Mouse (Mus musculus) mesoderm, embryonic 11.5 days (tissue): Measurements from ENCODE around the gene Relt.
A peak's percentile ranks its signal among the peaks of the same experiment; 100 is the strongest.

Experiments
- DNase-seq: peaks from one replicate; pipeline ENCODE4 v3.0.0-alpha.2; 2012; ENCODE audit warnings: low read depth, low spot score

The Relt gene

GRCm38 (mm10) chr7:100845026-100845400 is 18.2 kb downstream of the Relt start:
- DNase-seq: no peak

DNA sequence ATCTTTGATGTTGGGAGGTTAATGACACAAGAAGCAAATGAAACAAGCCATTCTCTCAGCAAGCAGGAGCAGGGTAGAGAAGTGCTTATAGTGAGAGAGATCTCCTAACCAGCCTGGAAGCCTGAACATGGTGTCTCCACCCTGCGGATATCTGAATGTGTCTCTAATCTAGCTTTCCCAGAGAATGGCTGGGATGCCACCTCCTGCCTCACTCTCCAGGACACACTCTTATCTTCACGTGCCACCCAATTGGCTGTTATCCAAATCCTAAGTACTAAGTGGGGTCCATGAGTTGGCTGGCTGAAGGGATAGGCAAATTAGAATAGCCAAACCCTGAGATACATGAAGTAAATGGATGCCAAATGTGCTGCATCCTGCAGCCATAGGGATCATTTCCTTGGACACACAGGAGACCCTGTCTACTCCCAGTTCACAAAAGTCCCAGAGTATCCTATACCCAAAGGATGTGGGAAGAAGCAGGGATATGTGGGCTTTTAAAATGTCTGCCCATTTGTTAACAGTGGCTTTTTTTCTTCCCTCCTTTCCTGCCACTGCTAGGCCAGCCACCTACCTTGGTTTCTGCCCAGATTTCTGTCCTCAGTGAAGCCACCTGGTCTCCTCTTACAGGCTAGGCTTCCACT is 18.7 kb downstream of the Relt start:
- DNase-seq: no peak

DNA sequence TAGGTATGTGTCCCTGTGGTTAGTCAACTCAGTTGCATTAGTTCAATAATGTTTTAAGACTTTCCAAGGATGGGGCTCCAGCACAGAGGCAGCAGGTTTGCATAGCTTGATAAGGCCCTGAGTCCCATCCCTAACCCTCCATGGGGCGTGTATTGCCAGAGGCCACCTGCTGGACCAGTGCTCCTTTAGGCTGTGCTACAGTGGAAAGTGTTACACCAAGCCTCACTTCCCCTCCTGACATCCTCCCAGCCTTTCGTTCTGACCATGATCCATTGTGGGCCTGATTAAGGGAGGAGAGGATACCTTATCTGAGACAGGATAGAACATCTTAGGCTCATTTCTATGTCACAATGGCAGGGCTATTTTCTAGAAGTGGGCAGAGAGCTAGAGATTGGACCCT is 19.4 kb downstream of the Relt start:
- DNase-seq: no peak

DNA sequence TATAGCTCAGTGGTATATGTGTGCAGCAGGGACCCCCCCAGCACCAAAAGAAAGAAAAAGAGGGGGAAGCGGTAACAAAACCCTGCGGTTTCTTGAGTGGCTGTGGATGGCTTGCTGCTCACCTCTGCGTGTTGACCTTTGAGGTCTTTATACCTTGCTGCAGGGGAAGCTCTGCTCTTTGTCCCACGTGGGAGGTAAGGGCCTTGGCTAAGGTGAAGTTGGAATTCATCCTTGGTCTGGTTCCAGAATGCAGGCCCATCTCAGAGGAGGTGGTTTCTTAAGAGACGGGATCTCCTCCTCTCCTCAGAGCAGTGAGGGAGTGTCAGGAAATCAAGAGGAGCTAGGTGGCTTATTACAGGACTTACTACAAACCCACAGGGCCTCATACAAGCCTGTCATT is 21.1 kb downstream of the Relt start:
- no peak for DNase-seq

DNA sequence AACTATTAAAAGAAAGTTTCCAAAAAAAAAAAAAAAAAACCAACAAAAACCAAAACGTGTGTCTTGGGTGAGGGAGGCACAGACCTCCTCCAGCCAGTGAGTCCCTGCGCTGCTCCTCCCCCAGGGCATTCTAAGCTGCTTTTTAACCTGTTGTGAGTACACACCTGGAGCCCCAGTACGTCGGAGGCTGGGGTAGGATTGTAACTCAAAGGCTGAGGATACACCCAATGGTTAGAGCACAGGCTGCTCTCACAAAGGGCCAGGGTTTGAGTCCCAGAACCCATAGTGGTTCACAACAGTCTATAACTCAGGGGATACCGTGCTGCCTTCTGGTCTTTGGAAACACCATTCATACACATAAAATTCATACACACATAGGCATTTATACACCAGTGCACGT is 21.6 kb downstream of the Relt start:
- DNase-seq: no peak

DNA sequence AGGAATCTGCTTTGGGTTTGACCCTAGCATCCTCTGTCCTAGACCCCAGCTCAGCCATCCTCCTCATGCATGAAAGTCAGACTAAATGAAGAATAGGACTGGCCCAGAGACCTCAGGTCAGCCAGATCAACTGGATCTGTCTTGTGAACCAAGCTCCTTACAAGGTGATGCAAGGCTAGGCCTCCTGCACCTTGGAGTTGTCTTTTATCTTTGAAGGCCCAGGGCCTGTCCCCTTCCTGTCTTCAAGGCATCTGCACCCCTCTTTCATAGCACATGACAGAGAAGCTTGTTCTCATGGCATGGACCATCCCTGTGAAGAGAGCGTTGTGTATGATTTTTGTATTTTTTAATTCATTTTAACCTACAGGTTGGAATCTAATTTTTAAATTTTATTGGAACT is 22.3 kb downstream of the Relt start:
- no peak for DNase-seq

DNA sequence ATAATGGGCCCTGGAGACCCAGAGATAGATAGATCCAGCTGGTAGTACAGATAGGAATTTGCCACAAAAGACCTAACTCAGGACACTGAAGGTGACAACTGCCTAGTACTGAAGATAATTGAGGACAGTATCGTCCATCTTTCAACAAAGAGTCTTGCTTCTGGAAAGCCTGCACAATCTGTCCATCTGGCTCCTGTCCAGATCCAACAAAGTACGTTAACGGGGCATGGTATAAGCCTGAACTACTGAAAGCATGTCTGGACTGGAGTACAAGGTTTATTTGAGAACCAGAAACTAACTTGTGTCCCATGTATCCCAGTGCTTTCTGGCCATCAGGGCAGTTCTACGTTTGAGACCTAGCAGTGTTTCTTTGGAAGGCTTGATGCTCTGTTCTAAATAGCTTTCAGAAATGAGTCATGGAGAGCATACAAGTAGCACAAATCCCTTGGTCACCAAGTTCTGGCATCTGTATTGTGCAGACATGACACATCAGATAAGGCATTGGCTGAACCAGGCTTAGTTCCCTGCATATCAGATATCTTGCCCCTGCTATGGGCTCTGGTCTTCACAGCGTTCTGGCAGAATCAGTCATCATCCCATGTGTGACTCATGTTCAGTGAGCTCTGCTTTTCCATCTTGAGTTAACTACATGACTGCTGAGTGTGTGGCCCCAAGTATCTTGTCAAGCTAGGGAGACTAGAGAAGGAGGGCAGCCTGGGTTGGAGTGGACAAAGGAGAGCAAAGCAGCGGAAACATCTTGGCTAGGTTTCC is 23.4 kb downstream of the Relt start:
- no peak for DNase-seq

GRCm38 (mm10) chr7:100837701-100838100 is 25.5 kb downstream of the Relt start:
- DNase-seq: no peak

DNA sequence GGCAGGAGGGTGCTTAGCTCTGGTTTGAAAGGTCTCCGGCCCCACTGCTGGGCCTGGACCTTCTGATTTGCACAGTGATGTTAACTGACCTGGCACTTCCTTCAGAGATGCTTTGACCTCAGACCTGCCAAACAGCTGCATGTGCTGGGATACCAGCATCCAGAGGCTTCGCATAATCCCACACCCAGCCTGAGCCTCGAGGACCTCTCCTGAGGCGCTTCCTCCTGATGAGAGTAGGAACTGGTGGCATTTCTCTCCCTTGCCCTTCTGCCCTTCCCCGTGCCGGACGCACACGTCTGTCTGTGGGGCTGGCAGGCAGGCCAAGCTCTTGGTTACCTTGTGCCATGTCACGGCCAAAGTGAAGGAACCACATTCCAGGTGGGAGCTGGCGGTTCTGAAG is 26.6 kb downstream of the Relt start:
- DNase-seq: no peak

GRCm38 (mm10) chr7:100835711-100836110 is 27.5 kb downstream of the Relt start:
- no peak for DNase-seq

DNA sequence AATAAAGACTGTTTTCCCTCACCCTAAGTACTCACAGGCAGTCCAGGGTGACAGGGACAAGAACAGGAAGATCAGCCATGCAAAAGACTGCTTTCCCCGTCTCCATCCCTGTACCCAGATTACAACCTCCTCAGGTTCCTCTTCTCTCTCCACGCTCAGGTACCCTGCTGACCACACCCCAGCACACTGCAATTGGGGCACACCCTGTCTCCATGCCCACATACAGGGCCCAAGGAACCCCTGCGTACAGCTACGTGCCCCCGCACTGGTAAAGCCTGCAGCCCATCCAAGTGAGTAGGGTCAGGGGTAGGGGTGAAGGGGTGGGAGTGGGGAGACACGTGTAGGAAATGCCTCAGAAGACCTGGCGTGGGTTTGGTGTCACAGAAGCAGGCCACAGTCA is 28.1 kb downstream of the Relt start:
- DNase-seq: no peak

DNA sequence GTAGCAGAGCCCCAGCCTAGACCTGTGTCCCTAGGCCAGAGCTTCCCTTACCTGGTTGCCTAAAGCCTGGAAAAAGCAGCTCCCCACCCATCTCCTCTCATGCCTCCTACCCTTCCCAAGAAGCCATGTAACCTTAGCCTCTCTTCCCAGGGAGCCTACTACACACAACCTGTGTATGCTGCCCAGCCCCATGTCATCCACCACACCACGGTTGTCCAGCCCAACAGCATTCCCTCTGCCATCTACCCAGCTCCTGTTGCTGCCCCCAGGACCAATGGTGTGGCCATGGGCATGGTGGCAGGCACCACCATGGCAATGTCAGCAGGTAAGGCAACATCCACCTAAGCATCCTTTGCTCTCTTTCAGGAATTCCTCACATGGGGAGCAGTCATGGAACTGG is 29.4 kb downstream of the Relt start:
- DNase-seq: no peak

DNA sequence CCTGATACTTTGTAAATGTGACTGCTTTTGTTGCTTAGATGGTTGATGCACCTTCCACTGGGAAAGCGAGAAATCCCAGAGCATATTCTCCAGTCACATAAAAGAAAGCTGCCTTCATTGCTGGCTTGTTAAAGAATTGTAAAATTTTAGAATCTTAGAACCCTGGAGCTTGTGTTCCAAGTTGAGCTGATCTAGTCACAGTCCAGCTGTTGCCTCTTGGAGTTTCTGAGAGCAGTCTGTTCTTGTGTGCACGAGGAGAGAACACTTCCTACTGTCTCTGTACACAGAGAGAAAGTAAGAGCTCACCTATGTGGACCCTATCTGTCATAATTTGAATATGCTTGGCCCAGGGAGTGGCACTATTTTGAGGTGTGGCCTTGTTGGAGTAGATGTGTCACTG is 34.7 kb downstream of the Relt start:
- DNase-seq: no peak

DNA sequence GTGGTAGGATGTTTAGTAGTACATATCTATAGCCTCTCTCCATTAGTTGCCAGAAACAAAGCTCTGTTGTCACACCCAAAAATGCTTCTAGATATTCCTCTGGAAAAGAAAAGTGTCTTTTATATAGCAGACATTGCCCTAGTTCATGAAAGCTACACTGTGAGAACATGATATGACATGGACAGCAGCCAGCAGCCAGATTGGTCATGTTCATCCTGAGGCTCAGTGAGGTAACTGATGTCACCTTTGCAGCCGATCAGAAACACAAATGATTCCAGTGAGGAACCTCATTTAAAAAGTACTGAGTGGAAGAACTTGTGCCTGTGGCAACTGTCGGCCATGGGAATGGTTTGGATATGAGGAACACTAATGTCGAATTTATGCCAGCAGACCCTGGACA is 38.6 kb downstream of the Relt start:
- no peak for DNase-seq

GRCm38 (mm10) chr7:100818401-100819064 is 44.7 kb downstream of the Relt start:
- DNase-seq: no peak

- DNase-seq: no peak
Observed at GRCm38 (mm10) chr7:100817442-100817760, 45.8 kb downstream of the Relt start.

DNA sequence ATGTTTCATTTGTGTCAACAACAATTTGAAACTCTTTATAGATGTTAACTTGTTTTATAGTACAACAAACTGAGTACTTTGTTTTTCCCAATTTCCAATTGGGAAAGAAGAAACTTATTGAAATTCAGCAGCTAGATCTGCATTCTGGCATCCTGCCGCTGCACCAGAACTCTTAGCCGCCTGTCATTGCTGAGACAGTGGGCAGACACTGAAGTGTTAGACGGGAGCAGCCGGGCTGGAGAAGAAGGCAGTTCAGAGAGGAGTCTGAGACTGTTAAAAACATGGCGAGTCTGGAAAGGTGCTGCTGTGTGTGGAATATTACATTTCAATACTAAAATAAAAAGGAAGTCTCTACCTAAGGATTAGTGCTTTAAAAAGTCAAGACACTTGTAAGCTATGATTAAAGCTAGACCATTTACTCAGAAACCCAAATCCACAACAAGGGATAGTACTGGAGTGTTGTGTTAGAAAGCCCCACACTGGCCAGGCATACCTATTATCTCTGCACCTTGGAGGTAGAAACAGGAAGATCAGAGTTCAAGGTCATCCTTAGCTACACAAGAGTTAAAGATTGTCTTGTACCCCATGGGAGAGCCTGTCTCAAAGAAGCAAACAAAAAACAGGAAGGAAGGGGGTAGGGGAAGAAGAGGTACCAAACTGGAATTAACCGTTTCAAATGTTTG is 46.3 kb downstream of the Relt start:
- no peak for DNase-seq

DNA sequence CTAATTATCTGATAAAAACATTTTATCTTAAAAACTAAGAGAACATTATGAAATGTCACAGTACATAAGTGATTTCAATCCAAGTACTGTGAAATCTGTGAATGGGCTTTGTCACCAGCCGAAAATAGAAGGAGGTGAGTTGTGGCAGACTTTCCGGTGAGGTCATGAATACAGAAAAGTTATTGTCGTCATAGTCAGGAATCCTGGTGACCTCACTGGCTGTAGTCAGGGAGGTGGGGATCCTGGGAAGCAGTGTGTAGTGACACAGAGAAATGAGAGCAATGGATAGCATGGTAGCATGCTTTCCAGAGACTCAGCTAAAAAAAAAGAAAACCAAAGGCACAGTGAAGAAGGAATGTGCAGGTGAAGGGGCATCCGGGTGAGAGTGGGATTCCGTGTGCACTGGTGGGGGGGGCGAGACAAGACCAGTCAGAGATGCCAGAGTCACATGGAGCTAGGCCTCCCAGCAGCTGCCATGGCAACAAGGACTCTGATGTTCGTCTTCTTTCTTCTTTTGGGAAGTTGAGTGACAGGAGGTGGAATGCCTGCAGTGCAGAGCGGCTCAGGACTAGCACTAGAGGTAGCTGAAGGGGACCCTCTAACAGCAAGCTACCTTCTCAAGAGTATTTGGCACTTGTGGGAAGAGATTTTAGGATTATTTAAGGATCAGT is 47.2 kb downstream of the Relt start:
- peak; percentile 18 for DNase-seq

DNA sequence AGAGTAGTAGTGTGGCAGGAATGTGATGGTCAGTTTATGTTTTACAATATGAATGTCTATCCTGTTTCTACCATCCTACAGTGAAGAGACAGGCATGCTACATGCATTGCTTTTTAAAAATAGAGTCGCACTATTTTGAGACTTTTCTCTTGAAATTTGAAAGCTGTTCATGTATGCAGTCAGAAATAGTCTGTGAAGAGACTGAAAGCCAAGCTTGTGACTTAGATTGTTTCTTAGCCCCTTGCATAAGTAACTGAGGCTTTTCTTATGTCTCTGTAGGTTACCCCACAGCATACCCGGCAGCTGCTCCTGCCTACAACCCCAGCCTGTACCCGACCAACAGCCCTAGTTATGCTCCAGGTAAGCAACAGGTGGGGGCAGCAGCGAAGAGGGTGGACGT is 50.6 kb downstream of the Relt start:
- DNase-seq: no peak

DNA sequence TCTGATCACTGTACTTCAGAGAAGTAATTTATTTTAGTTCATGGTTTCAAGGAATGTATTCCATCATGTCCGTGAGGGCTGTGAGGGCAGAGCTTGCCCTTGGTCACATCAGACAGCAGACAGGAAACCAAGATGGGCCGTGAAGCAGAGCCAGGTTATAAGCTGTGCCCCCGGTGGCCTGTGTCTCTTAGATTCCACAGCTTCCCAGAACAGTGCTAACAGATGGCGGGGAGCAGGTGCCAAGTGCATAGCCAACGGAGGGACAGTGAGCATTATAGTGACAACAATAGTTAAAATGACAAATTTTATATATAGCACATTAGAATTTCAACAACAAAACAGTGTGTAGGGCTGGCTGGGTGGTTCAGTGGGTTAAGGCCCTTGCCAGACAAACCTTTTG is 51.3 kb downstream of the Relt start:
- DNase-seq: no peak

- no peak for DNase-seq
Observed at GRCm38 (mm10) chr7:100805391-100805790, 57.9 kb downstream of the Relt start.

GRCm38 (mm10) chr7:100798810-100799209 is 64.4 kb downstream of the Relt start:
- no peak for DNase-seq
